Mouse (Mus musculus) liver, embryonic 16.5 days (tissue): ENCODE data around the gene Odf3l2. TPM values are rescaled to one million over a fixed set of nuclear protein-coding genes. Genes with fewer than 3 reads are reported as not detected.

Source experiments
- ATAC-seq: fragments of 200-750 bp; cut with Nextera tagmentation; 2 replicates; pipeline ENCODE4 v1.8.0; 2017; ENCODE audit warnings: low read depth, mild to moderate bottlenecking, moderate number of reproducible peaks, moderate library complexity
- H3K27ac ChIP-seq: fragments of 300-500 bp; sonication (generic); 2 replicates; pipeline ENCODE4 v1.5.1; 2014; ENCODE audit warnings: mild to moderate bottlenecking, low read length
- H3K27me3 ChIP-seq: fragments of 300-500 bp; sonication (generic); 2 replicates; pipeline ENCODE4 v1.6.1; 2014; ENCODE audit warnings: low read depth, low read length, mixed read lengths; ENCODE audit not compliant: control insufficient read depth, insufficient read depth
- H3K36me3 ChIP-seq: fragments of 300-500 bp; sonication (generic); 2 replicates; pipeline ENCODE4 v1.6.1; 2014; ENCODE audit warnings: mild to moderate bottlenecking; ENCODE audit not compliant: control insufficient read depth, insufficient read depth
- H3K4me1 ChIP-seq: fragments of 300-500 bp; sonication (generic); 2 replicates; pipeline ENCODE4 v1.6.1; 2014; ENCODE audit warnings: low read depth, low read length, mixed read lengths; ENCODE audit not compliant: control insufficient read depth
- H3K4me2 ChIP-seq: fragments of 300-500 bp; sonication (generic); 2 replicates; pipeline ENCODE4 v1.6.1; 2014; ENCODE audit warnings: low read depth, low read length, mixed read lengths
- H3K4me3 ChIP-seq: fragments of 300-500 bp; sonication (generic); 2 replicates; pipeline ENCODE4 v1.5.1; 2014; ENCODE audit warnings: low read depth, mild to moderate bottlenecking, low read length
- H3K9ac ChIP-seq: fragments of 300-500 bp; sonication (generic); 2 replicates; pipeline ENCODE4 v1.6.1; 2014; ENCODE audit warnings: low read depth, low read length
- H3K9me3 ChIP-seq: fragments of 300-500 bp; sonication (generic); replicated peaks from 2 replicates; pipeline ENCODE4 v1.6.1; 2016; ENCODE audit warnings: low read length; ENCODE audit not compliant: control insufficient read depth
- WGBS: fragments of 180-500 bp; shearing (Covaris S2); extraction: QIAGEN DNeasy Blood & Tissue Kit; methylation state at CpG from one replicate; pipeline ENCODE4 v1.1.7; 2014; ENCODE audit not compliant: insufficient replicate concordance; 5-methylcytosine and 5-hydroxymethylcytosine counted together
- polyA plus RNA-seq: library from polyadenylated mRNA; unstranded; fragments of >200 nt; fragmentation: Nextera tagmentation; extraction: Ambion mirVana; gene quantifications from 2 replicates; pipeline ENCODE4 v1.2.1, GENCODE M21; 2015

Odf3l2 gene
- polyA plus RNA-seq, 1 experiment from 2014 or later: not detected

GRCm38 (mm10) chr10:79615860-79616259 lies 29.7 kb downstream of the Odf3l2 start:
- H3K9ac ChIP-seq: no peak overlapping the region
- no peaks in the 10 kb centered on the region for H3K36me3 ChIP-seq
- no peak overlapping the region for H3K4me3 ChIP-seq
- 12% methylated on average over 8 of the region's 8 CpGs for WGBS
- H3K27ac ChIP-seq: no peak overlapping the region
- peaks cover 33% of the 10 kb centered on the region for H3K27me3 ChIP-seq
- H3K9me3 ChIP-seq: no peaks in the 10 kb centered on the region
- no peak for ATAC-seq
- H3K4me2 ChIP-seq: no peak overlapping the region
- peaks cover 4% of the 10 kb centered on the region; the same call in 1 of the 2 replicates for H3K4me1 ChIP-seq

- Histone ChIP-seq H3K36me3 (no peaks in the 10 kb centered on the region), H3K9ac (no peak overlapping the region), H3K4me3 (no peak overlapping the region), H3K9me3 (no peaks in the 10 kb centered on the region), H3K27me3 (peaks cover 33% of the 10 kb centered on the region), H3K4me2 (no peak overlapping the region), H3K27ac (no peak overlapping the region), H3K4me1 (peaks cover 4% of the 10 kb centered on the region; the same call in 1 of the 2 replicates)
- 54% methylated on average over 1 of the region's 1 CpGs for WGBS
- no peak for ATAC-seq
Measured at GRCm38 (mm10) chr10:79614305-79614643, 31.3 kb downstream of the Odf3l2 start.

GRCm38 (mm10) chr10:79613578-79614304 lies 31.8 kb downstream of the Odf3l2 start, which contains the start of gene C2cd4c:
C2cd4c (minus strand) TSS chr10:79614025.
- Histone ChIP-seq H3K4me1 (peaks cover 4% of the 10 kb centered on the region; the same call in 1 of the 2 replicates), H3K9me3 (no peaks in the 10 kb centered on the region), H3K9ac (no peak within 1 kb of the TSS), H3K4me2 (peak within 1 kb of the TSS; percentile 74), H3K36me3 (no peaks in the 10 kb centered on the region), H3K4me3 (peak within 1 kb of the TSS; percentile 52), H3K27me3 (peaks cover 33% of the 10 kb centered on the region), H3K27ac (no peak within 1 kb of the TSS)
- ATAC-seq: peak; percentile 72
- 2% methylated on average over 55 of the region's 60 CpGs for WGBS

GRCm38 (mm10) chr10:79612192-79613135 lies 33.1 kb downstream of the Odf3l2 start:
- Histone ChIP-seq H3K9ac (no peak overlapping the region), H3K4me3 (no peak overlapping the region), H3K36me3 (no peaks in the 10 kb centered on the region), H3K27me3 (peaks cover 33% of the 10 kb centered on the region), H3K4me1 (peaks cover 4% of the 10 kb centered on the region; the same call in 1 of the 2 replicates), H3K9me3 (no peaks in the 10 kb centered on the region), H3K4me2 (no peak overlapping the region), H3K27ac (no peak overlapping the region)
- WGBS: 11% methylated on average over 50 of the region's 51 CpGs
- ATAC-seq: no peak

GRCm38 (mm10) chr10:79611296-79611695 lies 34.2 kb downstream of the Odf3l2 start:
- Histone ChIP-seq H3K36me3 (no peaks in the 10 kb centered on the region), H3K4me3 (no peak overlapping the region), H3K27ac (no peak overlapping the region), H3K9me3 (no peaks in the 10 kb centered on the region), H3K4me2 (no peak overlapping the region), H3K27me3 (peaks cover 33% of the 10 kb centered on the region), H3K9ac (no peak overlapping the region), H3K4me1 (peaks cover 4% of the 10 kb centered on the region; the same call in 1 of the 2 replicates)
- 26% methylated on average over 5 of the region's 5 CpGs for WGBS
- ATAC-seq: no peak

GRCm38 (mm10) chr10:79609276-79609675 lies 36.3 kb downstream of the Odf3l2 start:
- ATAC-seq: no peak
- no peaks in the 10 kb centered on the region for H3K36me3 ChIP-seq
- H3K4me3 ChIP-seq: no peak overlapping the region
- H3K4me1 ChIP-seq: peaks cover 4% of the 10 kb centered on the region; the same call in 1 of the 2 replicates
- no peak overlapping the region for H3K4me2 ChIP-seq
- H3K9me3 ChIP-seq: no peaks in the 10 kb centered on the region
- peaks cover 30% of the 10 kb centered on the region for H3K27me3 ChIP-seq
- H3K27ac ChIP-seq: no peak overlapping the region
- H3K9ac ChIP-seq: no peak overlapping the region
- 57% methylated on average over 3 of the region's 3 CpGs for WGBS

- WGBS: 25% methylated on average over 2 of the region's 2 CpGs
- Histone ChIP-seq H3K9ac (no peak overlapping the region), H3K27me3 (peaks cover 16% of the 10 kb centered on the region), H3K9me3 (no peaks in the 10 kb centered on the region), H3K4me2 (no peak overlapping the region), H3K4me3 (no peak overlapping the region), H3K36me3 (no peaks in the 10 kb centered on the region), H3K4me1 (no peaks in the 10 kb centered on the region), H3K27ac (no peak overlapping the region)
- ATAC-seq: no peak
Measured at GRCm38 (mm10) chr10:79607892-79608291, 37.6 kb downstream of the Odf3l2 start.

- peaks cover 3% of the 10 kb centered on the region for H3K27me3 ChIP-seq
- WGBS: 43% methylated on average over 4 of the region's 4 CpGs
- ATAC-seq: no peak
- H3K9ac ChIP-seq: no peak overlapping the region
- H3K36me3 ChIP-seq: no peaks in the 10 kb centered on the region
- H3K4me3 ChIP-seq: no peak overlapping the region
- H3K4me2 ChIP-seq: no peak overlapping the region
- no peak overlapping the region for H3K27ac ChIP-seq
- no peaks in the 10 kb centered on the region for H3K9me3 ChIP-seq
- no peaks in the 10 kb centered on the region for H3K4me1 ChIP-seq
Measured at GRCm38 (mm10) chr10:79606537-79606936, 39.0 kb downstream of the Odf3l2 start.

GRCm38 (mm10) chr10:79597936-79598230 lies 47.7 kb downstream of the Odf3l2 start:
- no peak overlapping the region for H3K4me3 ChIP-seq
- no peak overlapping the region for H3K9ac ChIP-seq
- no peaks in the 10 kb centered on the region for H3K36me3 ChIP-seq
- WGBS: 59% methylated on average over 4 of the region's 4 CpGs
- H3K4me1 ChIP-seq: no peaks in the 10 kb centered on the region; the same call in 1 of the 2 replicates
- H3K27ac ChIP-seq: no peak overlapping the region
- no peak for ATAC-seq
- no peaks in the 10 kb centered on the region for H3K9me3 ChIP-seq
- no peaks in the 10 kb centered on the region for H3K27me3 ChIP-seq
- no peak overlapping the region for H3K4me2 ChIP-seq
